Mouse (Mus musculus): ENCODE results near the gene Eaf1. TPM values are rescaled to one million over a fixed set of nuclear protein-coding genes. Genes with fewer than 3 reads are reported as not detected.
"Not testable (repeated sequence)": the region's sequence is repeated elsewhere in the genome, so short reads cannot be mapped to it uniquely, and the experiment has no call there.

Eaf1 gene
- total RNA-seq (2021) = 10 to 100 TPM; 42.3 to 70.7 TPM
- long read RNA-seq, experiment 1, full-length matches to known transcripts = 16 of 32 reads
- long read RNA-seq, experiment 1, partial matches to known transcripts = 15 of 32 reads
- long read RNA-seq, experiment 1, other reads (novel, unspliced or antisense) = 1 of 32 reads
- long read RNA-seq, experiment 2, full-length matches to known transcripts = 17 of 19 reads
- long read RNA-seq, experiment 2, partial matches to known transcripts = 2 of 19 reads
- long read RNA-seq, experiment 2, other reads (novel, unspliced or antisense) = 0 of 19 reads

DNA sequence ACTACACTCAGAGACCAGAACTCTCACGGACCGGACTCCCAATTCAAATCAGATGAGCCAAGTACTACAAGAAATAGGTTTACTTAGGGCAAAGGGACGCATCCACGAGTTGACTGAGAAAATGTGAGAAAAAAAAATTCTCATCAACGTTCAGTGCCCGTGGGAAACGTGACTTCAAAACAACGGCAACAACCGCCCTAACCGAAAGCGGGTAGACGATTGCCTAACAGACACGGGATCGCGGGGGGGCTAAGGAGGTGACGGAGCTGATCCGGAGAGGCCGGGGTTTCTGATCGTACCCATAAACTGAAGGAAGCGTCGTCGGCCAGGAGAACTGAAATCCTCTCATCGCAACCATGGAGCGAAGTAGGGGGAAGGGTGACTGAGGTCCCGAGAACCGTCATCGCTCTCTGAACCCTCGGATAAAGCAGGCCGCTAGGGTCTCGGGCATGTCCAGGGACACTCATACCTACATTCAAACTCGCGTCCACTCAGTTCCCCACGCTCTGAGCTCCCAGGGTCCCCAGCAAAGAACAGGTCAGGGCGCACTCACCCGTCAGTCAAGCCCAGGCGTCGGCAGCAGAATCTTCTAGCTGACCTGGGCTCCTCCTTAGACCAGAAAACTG is at the start of gene Eaf1:
Gene Eaf1 (plus strand): TSS at position 51 of the 626 bp plus-strand sequence.
- peak; percentile 53 to 58 for DNase-seq

GRCm38 (mm10) chr14:31448994-31449393 is 45.2 kb upstream of the Eaf1 start:
- DNase-seq = no peak

DNA sequence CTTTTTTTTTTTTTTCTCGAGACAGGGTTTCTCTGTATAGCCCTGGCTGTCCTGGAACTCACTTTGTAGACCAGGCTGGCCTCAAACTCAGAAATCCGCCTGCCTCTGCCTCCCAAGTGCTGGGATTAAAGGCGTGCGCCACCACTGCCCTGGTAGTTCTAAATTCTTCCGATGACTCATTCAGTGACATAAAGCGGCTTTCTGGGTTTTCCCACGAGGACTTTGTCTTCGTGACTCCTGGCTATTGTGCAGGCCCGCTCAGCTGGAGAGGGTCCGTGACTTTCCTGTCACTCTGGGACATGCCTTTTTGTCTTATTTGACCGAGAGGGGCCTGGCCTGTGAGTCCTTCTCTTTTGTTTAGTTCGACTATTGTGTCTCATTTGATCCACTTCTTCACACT is 40.3 kb upstream of the Eaf1 start:
- not testable (repeated sequence) for DNase-seq

- peak in 1 of 2 experiments; percentile 26 for DNase-seq
These were observed 39.2 kb upstream of the Eaf1 start for GRCm38 (mm10) chr14:31454849-31455566.

DNA sequence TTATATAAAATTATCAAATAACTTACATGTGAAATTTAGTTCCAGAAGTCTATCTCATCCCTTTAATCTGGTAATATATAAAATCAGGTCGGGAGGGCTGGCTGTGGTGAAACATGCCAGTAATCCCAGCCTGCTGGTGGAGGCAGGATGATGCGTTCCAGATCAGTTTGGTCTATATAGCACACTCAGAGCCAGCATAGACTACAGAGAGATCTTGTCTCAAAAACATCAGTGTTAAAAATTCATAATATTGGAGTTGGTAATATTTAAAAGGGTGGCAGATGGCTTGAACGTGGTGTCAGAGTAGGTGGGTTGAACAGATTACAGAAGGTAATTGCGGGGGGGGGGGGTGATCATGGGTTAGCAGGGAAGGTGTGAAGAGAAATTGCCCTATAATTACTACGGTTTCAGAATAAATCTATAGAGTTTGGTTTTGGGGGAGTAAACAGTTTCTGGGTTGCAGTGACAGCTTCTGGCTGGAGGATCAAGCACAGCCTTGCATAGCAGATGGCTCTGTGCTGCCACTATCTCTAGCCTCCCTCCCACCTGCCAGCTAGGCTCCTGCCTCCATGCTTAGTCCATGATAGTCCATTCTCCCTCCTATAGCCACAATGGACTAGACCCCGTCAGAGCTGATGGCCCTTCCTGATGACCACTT is 38.0 kb upstream of the Eaf1 start:
- no peak for DNase-seq

DNA sequence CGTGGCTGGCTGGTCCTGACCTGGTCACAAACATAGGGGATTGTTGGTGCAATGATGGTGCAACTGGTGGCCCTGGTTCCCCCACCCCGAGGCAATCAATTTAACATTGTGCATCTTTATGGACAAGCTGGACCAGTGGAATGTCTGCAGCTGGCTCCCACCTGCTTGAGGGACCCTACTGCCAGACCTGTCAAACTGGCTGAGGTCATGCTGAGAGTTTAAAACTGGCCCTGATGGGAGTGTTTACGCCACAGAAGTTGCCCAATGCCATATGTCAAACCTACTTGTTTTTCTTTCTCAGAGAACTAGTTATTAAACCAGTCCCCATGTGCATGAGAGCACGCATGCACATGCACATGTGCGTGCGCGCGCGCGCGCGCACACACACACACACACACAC is 36.2 kb upstream of the Eaf1 start:
- no peak for DNase-seq

GRCm38 (mm10) chr14:31462226-31462625 is 32.0 kb upstream of the Eaf1 start:
- DNase-seq = not testable (repeated sequence)

DNA sequence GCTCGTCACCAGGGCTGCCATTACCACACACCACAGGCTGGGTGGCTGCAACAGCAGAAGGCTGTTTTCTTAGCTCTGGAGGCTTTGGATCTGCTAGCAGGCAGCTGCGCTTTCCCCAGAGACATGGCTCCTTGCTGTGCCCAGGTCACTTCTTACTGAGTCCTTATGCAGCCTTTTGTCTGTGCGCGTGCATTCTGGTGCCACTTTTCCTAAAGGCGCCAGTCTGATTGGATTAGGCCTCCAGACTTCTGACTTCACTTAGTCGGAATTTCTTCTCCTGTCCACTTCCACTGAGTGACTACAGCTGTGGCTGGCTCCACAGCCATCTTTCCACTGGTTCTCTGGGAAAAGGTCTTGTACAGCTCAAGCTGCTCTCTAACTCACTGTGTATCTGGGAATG is 31.3 kb upstream of the Eaf1 start:
- DNase-seq = no peak

DNA sequence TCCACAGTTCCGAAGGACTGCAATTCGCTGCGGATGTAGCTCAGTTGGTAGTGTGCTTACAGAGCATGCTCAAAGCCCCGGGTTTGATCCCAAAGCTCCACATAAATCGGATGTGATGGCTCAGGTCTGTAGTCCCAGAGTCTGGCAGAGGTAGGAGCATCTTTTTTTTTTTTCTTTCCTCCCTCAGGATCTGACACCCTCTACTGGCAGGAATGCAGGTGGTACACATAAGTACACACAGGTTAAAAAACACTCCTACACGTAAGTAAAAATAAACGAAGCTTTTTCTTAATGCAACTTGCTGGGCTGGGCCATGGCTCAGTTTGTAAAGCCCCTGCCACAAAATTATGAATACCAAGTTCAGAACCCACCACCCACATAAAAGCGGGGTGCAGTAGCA is 30.0 kb upstream of the Eaf1 start:
- peak in 1 of 2 experiments; percentile 39 for DNase-seq

GRCm38 (mm10) chr14:31469711-31470110 is 24.5 kb upstream of the Eaf1 start:
- no peak for DNase-seq

DNA sequence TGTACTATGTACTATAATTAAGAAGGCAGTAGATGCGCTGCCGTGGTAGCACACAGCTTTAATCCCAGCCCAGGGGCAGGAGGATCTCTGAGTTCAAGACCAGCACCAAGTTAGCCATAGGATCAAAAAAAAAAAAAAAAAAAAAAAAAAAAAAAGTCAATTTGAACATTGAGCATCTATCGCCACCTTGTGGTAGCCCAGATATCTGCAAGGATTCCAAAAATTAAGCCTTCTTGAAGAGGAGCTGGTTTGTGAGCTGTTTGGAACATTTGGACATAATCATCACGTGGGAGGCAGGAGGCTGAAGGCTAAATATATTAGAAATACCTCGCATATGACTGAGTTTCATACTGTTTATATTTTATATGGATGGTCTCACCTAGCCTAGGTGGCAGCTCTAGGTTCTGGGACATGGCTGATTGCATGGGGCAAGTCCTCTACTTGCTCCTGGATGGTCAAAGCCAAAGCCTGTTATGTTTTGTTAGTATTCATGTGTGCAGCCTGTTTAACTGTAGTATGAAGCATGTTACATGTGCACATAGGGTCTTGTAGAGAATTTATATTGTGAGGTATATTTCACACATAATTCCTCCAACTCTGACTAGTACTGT is 21.6 kb upstream of the Eaf1 start:
- peak; percentile 30 to 58 for DNase-seq

DNA sequence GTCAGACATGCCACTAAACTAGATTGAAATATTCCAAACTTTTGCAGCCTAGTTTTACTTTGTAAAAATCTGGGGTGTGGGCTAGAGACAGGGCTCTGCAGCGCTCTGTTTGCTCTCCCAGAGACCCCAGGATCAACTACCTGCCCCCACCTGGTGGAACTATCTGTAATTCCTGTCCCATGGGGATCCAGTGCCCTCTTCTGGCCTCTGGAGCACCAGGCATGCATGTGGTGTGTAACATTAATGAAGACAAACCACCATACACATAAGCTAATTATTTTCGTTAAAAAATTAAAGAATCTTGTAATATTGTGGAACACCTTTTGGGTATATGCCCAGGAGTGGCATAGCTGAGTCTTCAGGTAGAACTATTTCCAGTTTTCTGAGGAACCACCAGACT is 20.9 kb upstream of the Eaf1 start:
- DNase-seq = no peak

DNA sequence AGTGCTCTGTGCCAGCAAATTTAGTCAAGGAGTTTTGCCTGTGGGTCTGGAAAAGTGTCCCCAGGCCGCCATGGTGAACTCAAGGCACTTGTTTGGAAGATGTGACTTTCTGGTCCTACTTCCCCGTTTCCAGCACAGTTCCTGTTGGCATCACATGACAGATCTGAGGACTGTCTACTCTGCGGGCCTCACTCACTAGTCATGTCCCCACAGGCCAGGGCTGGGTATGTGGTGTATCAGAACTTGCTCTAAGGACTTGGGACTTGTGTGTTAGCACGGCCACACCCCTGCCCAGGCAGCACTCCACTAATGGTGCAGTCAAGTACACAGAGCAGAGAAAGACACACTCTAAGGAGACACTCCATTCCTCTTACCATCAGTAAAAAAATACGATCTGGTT is 11.8 kb upstream of the Eaf1 start:
- DNase-seq = no peak

GRCm38 (mm10) chr14:31486465-31486864 is 7.7 kb upstream of the Eaf1 start:
- no peak for DNase-seq

DNA sequence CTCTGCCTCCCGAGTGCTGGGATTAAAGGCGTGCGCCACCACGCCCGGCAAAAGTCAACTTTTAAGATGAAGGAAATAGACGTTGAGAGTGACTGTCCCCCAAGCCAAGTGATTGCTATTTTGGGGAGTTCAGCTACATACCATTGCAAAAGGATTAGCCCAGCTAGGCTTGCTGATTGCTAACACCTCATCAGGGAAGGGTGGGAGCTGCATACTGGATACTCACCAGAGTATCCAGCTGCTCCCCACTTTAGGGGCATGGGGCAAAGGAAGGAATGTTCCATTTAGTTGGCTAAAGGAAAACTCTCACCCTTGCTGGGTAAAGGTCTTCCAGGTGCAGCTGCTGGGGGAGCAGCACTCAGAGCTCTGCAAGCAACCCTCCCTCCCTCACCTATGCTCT is 6.1 kb upstream of the Eaf1 start:
- DNase-seq = no peak

DNA sequence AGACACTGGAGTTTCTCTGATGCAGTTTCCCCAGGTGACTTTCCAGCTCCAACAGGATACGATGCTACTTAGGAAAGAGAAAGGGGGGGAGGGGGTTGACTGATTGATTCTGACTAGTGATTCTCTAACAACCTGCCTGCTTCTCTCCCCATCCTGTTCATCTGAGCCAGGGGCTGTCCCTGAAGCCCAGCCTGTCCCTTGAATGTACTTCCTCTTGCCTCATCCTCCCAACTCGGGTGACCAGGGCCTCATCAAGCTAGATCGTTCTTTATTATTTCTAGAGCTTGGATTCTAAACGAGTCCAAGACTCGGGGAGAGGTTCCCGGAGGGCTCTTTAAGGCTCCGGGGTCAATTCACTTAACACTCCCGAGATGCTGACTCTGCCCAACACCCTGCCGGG is 298 bp upstream of the Eaf1 start:
- no peak for DNase-seq

- DNase-seq = peak; percentile 95
These were observed 816 bp downstream of the Eaf1 start, which contains the start of gene Mettl6 for GRCm38 (mm10) chr14:31494975-31495455. Gene Mettl6, minus strand, starts transcription at chr14:31495040.

DNA sequence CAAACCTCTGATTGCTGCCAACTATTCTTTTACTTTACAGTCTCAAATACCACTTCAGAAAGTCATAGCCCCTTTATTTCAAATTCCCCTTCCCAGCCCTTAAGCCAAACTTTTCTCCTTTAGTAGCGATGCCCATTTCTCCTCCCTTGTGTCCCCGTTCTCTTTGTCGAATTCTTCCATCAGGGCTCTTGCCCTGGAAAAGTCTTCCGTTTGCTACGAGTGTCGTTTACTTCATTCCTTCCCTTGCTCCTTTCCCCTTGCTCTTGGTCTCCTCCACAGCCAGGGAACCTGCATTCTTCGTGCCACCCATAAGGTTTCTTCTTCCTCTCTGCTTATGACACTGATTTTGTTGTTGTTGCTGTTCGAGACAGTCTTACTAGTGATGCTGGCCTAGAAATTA is 1.3 kb downstream of the Eaf1 start:
- DNase-seq = no peak

GRCm38 (mm10) chr14:31496241-31496646 is 2.0 kb downstream of the Eaf1 start:
- DNase-seq = peak; percentile 55 to 59

GRCm38 (mm10) chr14:31499526-31499925 is 5.3 kb downstream of the Eaf1 start:
- DNase-seq = no peak

GRCm38 (mm10) chr14:31503406-31503805 is 9.2 kb downstream of the Eaf1 start:
- no peak for DNase-seq

GRCm38 (mm10) chr14:31506456-31506855 is 12.3 kb downstream of the Eaf1 start:
- DNase-seq = no peak
